Mouse (Mus musculus) effector memory CD4-positive, alpha-beta T cell, adult 7 months (primary cell): ENCODE data around the gene Lrig3. TPM values are rescaled to one million over a fixed set of nuclear protein-coding genes. Genes with fewer than 3 reads are reported as not detected.

Source experiments
- polyA plus RNA-seq: library from polyadenylated mRNA; unstranded; fragments of 100-300 nt; shearing (Covaris generic); gene quantifications from one replicate; pipeline ENCODE4 v1.2.1, GENCODE M21; 2017

The Lrig3 gene
- polyA plus RNA-seq, result 0.34 TPM

GRCm38 (mm10) chr10:125965968-125966480 lies at the start of gene Lrig3:
TSS of gene Lrig3 (plus strand) at chr10:125966168.

